Mouse (Mus musculus): ENCODE data around the gene Cmip.
A peak's percentile ranks its signal among the peaks of the same experiment; 100 is the strongest.
"Not testable (repeated sequence)": the region's sequence is repeated elsewhere in the genome, so short reads cannot be mapped to it uniquely, and the experiment has no call there.

The Cmip gene

DNA sequence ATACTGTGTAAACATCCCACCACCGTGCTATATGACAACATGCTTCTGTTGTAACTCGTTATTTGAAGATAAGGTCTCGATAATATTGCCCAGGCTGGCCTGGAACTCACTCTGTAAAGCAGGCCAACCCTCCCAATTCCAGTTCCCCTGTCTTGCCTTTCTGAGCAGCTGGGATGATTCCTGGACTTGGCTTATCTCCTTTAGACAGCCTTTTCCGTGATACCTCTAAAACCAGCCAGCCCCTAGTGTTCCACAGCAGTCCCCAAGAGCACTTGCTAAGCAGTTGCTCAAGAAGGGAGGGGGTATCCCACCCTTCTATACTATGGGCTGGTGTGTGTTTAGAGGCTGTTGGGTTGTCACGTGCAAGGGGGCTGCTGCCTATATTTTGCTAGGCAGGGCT is 165.0 kb downstream of the Cmip start:
- DNase-seq (ENCODE audit: low spot score) = no peak

DNA sequence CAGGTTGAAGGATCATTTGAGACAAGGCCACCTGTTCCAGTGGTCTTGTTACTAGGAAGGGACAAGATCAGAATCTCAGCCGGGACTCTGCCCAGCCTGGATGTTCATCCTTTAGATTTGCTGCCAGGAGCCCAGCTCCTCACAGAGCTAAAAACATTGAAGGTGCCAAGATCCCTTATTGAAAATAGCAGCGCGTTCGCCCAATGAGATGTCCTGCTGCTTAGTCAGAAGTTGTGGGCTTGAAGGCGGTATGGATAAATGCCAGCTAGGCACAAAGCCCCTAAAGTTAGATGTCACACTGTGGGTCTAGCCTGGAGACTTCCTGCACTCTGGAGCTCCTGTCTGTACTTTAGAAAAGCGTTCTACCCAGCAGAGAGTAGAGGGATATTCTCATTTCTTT is 165.5 kb downstream of the Cmip start:
- DNase-seq (ENCODE audit: low spot score) = no peak

DNA sequence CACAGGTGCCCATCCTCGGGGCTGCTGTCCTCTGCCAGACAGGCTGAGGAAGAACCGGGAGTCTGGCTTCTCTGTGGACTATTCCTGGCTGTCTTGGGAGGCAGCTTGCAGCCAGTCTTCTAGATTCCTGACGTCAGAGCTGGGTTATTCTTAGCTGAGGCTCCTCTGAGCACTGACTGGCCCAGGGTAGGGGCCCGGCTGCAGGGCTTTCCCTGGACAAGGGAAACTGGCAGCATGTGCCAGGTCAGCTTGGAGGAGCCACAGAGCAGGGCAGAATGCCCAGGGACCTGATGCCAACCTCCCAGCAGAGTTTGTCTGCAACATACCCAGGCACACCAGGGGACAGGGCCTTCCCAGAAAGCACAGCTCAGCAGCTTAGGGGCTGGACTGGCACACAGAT is 166.2 kb downstream of the Cmip start:
- DNase-seq (ENCODE audit: low spot score) = peak; percentile 43

DNA sequence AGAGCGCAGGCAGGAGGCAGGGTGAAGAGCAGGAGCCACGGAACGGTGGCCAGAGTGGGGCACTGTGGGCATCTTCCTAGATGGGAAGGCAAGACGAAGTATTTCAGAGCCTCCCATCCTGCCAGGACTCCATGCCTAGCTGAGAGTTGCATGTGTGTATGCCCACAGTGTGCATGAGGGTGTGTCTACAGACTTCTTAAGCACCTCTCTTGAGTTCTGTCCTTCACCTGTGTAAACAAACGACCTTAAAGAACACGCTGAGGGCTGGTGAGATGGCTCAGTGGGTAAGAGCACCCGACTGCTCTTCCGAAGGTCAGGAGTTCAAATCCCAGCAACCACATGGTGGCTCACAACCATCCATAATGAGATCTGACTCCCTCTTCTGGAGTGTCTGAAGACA is 171.0 kb downstream of the Cmip start:
- not testable (repeated sequence) for DNase-seq (ENCODE audit: low spot score)

DNA sequence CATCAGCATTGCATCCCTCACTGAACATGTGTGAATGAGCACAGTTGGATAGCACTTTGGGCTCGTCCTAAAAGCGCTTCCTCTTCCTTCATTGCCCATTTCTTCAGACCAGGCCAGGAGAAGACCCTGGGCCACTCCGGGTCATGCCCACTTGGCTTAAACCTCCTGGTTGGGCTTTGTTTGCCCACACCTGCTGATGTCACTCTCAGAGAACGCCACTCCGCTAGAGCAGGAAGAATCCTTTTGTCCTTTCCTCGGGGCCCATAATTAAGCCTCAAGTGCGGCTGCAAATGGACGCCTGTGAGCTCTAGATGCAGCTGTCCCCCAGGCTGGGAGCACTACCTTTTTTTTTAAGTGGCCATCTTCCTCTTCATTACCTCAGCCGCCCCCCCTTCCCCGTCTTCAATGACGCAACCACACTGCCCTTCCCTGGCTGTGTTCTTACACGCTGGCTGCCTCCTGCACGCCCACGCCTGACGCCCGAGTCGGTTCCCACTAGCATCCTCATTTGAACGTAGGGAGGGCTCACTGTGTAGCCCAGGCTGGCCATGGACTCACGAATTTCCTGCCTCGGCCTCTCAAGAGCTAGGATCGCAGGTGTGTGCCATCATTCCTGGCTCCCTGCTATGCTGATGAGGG is 171.8 kb downstream of the Cmip start:
- no peak for DNase-seq (ENCODE audit: low spot score)

DNA sequence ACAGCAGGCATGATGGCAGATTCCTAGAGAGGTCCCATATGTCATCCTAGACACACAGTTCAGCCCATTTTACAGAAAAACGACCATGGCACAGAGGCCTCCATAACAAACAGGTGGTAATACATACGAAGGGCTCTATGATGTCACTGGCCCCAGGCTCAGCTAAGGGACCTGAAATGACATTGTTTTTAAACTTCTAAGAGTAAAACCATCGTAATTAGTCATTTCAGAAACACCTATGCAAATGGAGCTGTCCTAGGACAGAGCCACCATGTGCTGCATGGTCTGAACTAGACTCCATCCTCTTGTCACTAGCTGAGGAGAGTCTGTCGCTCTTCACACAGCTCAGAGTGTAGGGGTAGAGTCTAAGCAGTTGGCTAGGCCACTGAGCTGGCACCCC is 173.8 kb downstream of the Cmip start:
- DNase-seq (ENCODE audit: low spot score) = no peak

DNA sequence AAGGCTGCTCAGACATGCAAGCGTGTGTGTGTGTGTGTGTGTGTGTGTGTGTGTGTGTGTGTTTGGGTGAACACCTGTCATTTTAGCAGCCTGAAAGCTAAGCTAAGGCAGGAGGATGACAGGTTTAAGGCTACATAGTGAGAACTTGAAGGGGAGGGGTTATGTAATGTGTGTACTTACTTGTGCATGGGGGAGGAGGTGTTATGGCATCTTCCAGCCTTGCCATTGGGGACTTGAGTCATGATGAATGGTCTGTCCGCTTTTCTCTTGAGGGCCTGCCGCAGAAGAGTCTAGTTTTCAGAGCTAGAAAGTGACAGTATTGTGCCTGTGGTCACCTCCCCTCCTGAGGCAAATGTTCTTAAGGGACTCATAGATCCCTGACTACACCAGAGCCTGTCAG is 174.7 kb downstream of the Cmip start:
- DNase-seq (ENCODE audit: low spot score) = no peak

DNA sequence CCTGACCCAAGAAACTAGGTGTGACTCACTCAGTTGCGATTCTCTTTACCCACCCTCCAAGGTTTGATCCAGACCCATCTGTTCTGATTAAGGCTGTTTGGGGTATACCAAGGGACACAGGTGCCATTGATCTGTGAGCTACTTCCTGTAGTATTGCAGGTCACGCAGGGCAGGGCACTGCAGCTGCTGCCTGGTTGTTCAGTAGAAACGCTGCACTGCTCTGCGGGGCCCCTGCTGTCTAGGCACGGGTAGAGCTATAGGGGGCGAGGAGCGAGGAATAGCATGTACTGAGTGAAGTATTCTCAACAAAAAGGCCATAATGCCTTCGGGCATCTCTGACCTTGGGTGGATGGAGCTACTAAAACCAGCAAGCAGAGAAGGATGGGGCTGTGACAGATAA is 175.2 kb downstream of the Cmip start:
- DNase-seq (ENCODE audit: low spot score) = no peak

DNA sequence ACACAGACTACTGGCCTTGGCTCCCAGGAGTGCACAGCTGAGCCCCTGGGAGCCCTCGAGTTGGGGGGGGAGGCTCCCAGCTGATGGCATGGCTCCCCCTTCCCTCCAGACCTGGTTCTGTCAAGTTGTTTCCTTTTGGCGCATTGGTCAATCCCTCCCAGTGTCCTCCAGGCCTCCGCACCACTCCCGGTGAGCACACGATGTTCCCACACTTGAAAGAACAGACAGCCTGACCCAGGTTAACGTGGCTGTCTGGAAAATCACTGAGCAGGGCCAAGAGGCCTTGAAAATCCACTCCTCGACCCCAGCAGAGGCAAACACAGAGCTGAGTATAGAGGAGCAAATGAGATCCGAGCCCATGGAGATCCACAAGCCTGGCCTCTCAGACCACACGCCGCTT is 177.1 kb downstream of the Cmip start:
- peak; percentile 78 for DNase-seq (ENCODE audit: low spot score)

DNA sequence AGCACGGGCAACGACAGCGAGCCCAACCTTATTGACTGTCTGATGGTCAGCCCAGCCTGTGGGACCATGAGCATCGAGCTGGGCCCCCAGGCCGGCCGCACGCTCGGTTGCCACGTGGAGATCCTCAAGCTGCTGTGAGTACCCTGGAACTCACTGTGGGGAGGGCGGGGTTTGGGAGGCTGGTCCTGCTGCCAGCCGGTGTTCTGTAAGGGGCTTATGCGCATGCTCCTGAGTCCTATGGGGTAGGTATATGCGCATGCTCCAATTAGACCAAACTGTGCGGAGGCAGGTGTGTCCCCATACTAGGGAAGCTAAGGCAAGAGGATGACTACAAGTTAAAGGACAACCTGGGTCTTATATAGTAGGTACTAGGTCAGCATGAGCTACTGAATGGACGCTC is 179.9 kb downstream of the Cmip start:
- DNase-seq (ENCODE audit: low spot score) = peak; percentile 21

DNA sequence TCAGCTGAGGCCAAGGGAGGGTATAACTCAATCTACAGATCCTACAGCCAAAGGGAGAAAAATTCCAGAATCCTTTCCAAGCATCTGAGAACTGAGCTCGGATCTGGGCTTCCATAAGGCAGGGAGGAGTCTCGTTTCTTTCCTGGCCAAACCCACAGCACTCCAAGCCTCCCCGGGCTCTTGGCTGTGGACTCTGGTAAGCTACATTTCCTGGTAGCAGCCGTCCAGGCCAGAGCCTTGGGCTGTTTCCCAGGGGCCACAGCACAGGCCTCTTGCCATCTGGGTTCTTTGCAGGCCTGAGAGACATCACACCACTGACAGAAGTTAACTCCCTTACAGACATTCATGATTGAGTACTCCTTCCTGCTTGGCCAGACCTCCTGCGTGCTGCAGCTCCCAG is 180.8 kb downstream of the Cmip start:
- DNase-seq (ENCODE audit: low spot score) = no peak

DNA sequence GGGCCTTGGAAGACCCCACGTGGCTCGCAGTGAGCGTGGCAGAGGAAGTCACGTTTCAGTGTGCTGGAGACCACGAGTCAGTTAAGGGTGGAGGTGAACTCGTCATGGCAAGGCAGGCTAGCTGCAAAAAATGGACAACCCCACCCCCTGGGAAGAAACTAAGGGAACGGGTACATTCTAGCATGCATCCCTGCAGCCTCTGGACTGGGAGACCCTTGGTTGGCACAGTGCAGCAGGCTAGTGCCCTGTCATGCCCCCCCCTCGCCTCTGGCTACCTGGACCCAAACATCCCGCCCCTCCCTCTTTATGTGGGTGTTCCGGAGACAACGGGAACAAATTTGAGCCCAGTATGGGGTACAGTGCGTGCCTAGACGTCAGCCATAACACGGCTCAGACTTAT is 183.5 kb downstream of the Cmip start:
- DNase-seq (ENCODE audit: low spot score) = no peak

DNA sequence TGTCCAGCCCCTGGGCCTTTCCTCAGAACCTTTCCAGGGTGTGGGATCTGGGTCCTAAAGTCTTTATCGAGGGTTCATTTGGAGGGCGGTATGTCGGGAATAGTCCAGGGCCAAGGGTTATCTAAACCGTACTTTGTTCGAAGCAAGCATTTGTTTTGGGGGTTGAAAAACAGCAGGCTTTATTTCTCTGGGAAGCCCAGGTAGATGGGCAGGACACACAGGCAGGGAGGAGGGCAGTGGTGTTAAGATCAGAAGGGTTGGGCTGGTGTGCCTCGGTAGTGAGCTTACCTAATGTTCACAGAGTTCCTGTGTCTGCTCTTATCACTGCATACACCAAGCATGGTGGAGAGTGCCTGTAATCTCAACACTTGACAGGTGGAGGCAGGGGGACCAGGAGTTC is 183.9 kb downstream of the Cmip start:
- DNase-seq (ENCODE audit: low spot score) = no peak

DNA sequence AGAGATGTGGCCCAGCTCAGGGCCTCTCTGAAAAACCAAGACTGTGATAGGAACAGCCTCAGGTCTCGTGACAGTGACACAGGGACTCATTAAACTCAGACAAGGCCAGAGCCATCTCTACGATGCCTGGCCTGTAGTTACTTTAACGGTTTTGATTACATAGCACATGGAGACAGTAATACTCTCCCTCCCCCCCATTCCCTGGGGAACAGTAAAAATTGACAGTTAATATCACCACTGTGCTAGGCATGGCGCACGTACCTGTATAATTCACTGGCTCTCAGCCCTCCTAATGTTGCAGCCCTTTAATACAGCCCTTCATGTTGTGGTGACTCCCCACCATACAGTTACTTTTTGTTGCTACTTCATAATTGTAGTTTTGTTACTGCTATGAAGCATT is 188.6 kb downstream of the Cmip start:
- no peak for DNase-seq (ENCODE audit: low spot score)

DNA sequence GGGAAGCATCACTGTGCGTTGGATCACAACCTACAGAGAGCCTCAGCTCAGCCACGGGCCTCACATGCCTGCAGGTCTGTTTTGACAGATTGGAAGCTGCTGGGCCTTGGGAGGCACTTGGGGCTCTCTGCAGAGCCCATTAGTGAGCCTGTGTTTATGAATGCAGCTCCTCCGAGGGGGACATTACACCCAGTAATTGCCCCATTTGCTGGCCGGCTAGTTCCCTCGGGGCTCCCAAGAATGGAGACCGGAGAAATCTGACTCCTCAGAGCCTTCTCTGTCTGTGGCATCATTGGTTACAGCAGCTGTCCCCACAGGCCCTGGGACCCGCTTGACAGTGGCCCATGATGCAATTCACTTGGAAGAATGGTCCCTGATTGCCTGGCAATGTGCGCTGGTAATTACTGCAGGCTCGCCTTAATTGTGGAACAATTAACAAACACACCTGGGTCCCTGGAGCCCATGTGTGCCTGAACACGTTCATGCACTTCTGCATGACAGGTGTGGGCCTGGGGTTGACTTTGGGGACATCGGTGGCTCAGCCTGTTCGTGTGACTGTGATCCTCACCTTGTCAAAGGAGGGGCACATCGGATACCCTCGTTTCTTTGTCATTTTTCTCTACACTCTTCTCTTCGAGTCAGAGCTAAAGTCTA is 189.6 kb downstream of the Cmip start:
- no peak for DNase-seq (ENCODE audit: low spot score)

DNA sequence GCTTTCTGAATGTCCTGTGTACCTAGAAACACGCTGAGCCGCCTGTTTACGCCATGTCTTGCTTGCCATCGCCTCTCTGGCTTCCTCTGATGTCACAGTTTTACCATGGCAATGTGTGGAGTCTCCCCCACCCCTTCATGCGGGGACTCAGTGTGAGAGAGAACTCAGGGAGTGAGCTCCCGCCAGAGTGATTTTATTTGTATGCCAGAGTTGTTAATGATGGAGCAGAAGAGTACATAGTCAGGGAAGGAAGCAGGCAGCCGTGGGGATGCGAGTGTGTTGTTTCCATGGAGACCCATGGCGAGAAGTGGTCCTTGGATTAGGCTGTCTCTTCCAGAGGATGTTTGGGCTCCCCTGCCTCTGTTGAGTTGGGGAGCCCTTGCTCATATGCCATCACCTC is 194.2 kb downstream of the Cmip start:
- DNase-seq (ENCODE audit: low spot score) = no peak

DNA sequence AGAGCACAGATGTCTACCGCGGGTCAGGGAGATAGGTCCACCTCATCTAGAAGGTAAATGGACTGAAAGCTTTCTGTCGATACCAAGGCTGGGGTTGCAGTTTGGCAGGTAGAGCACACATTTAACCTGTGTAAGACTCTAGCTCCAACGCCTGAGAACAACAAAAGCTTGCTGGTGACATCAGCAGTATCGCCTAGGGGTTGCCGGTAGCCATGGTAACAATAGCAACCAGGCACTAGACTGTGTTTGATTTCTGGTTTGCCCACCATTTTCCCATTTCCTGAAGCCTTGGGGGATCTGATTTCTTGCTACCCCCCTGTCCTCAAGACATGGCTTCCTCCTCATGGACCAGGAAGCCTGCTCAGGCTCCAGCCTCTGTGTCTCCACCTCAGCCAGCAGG is 197.1 kb downstream of the Cmip start:
- DNase-seq (ENCODE audit: low spot score) = no peak

DNA sequence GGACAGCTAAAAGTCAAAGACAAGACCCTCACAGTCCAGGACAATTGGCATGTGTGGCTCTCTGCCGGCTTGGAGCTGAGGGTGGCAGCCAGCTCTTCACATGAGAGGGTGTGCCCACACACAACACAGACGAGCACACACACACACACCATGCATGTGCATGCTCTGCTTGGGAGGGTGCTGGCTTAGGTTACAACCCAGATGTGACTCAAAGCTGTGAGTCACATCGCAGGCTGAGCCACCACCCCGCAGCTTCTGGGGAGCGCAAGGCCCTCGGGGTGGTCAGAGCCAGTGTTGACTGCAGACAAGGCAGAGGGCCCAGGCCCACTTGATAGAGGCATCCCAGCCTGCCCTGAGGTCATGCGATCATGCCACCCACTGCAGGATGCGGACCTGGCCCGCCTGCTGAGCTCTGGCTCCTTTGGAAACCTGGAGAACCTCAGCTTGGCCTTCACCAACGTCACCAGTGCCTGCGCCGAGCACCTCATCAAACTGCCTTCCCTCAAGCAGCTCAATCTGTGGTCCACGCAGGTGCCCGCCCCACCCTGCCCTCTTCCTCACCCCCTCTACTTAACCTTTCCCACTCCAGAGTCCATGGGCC is 197.8 kb downstream of the Cmip start:
- no peak for DNase-seq (ENCODE audit: low spot score)

DNA sequence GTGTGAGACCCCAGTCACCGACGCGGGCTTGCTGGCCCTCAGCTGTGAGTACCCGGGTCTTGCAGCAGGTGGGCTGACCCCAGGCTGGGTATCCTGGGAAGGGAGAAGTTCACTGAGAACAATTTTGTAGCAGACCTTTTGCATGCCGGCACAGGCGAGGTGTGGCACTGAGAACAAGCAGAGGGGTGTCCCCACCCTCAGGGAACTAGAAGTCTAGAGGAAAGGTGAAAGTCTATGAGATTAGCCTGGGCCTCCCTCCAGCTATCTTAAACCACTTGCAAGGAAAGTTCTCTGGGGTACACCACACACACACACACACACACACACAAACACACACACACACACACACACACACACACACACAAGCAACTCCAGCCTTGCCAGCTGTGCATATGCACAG is 198.8 kb downstream of the Cmip start:
- DNase-seq (ENCODE audit: low spot score) = no peak

DNA sequence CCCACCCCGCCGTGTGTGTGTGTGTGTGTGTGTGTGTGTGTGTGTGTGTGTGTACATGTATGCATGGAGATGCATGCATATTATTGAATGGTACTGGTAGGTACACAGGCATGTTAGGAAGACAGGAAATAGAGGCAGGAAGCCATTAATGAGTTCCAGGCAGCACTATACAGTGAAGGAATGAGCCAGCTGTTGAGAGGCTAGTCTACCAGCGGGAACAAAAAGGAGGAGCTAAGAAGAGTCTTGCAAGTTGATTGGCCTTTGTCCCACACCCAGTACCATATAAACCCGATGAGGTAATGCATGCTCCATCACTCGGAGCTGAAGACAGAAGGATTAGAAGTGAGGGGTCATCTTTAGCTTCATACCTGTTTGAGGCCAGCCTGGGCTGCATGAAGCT is 201.6 kb downstream of the Cmip start:
- DNase-seq (ENCODE audit: low spot score) = no peak

DNA sequence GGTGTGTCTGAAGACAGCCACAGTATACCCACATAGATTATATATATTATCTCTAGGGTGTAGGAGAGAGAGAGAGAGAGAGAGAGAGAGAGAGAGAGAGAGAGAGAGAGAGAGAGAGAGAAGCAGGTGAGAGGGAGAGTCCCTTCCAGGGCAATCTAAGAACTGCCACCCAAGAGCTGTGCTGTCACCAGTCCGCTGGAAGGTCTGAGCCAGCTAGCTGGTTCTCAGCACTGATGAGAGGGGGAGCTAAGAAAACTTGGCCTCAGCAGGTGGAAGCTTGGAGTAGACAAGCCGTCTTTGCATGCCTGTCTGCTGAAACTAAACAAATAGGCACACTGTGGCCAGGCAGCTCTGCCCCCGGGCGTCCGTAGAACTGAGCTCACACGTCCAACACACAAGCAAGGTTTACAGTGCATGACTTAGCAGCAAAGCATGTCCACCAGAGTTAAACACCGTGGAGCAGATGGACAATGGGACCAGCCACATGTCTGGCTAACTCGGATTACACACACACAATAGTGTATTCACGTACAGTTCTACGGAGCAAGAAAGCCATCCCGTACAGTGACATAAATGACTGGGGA is 205.9 kb downstream of the Cmip start:
- no peak for DNase-seq (ENCODE audit: low spot score)

DNA sequence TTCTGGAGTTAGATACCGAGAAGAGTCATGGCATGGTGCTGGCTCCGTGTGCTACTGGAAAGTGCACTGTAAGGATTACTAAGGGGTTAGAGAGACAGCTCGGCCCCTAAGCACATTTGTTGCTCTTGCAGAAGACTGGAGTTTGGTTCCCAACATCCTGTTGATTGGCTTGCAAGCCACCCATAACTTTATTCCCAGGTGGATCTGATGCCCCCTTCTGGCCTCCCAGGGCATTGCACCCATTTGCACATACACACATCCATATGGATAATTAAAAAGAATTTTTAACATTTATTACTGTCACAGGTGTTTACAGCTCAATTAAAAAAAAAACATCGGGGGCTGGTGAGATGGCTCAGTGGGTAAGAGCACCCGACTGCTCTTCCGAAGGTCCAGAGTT is 207.7 kb downstream of the Cmip start:
- DNase-seq (ENCODE audit: low spot score) = no peak

DNA sequence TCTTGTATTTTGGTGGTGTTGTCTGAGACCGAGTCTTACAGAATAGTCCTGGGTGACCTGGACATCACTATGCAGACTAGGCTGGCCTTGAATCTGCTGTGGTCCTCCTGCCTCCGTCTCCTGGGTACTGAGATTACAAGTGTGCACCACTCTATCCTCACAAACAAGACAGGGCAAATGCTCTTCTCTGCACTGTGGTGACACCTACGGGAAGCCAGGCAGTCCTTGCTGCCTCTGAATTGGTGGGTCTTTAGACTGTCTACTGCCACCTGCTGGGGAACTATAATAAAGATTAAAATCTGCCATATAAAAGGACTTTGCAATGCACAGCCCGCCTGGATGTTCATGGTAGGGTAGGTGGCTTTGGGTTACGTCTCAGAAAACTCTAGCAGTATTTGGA is 208.4 kb downstream of the Cmip start:
- peak; percentile 35 for DNase-seq (ENCODE audit: low spot score)

DNA sequence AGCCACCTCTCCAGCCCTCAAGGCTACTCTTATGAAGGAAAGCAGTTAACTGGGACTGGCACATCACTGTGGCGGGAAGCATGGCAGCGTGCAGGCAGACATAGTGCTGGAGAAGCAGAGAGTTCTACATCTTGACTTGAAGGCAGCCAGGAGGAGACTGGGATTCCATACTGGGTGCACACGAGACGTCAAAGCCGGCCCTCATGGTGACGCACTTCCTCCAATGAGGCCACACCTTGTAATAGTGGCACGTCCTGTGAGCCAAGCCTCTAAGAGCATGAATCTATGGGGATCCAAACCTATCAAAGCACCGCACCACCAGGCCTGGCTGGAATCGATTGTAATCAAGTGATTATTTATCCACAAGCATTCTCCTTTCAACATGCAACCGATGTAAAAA is 210.6 kb downstream of the Cmip start:
- no peak for DNase-seq (ENCODE audit: low spot score)

Data from testis, postnatal 14 days (tissue).